Mouse (Mus musculus) stomach, embryonic 16.5 days (tissue): ENCODE data around the gene Rbm4b. TPM values are rescaled to one million over a fixed set of nuclear protein-coding genes. Genes with fewer than 3 reads are reported as not detected.

Source experiments
- ATAC-seq: fragments of 200-750 bp; cut with Nextera tagmentation; 2 replicates; pipeline ENCODE4 v1.8.0; 2017; ENCODE audit warnings: moderate number of reproducible peaks, moderate TSS enrichment; ENCODE audit not compliant: insufficient read depth, low FRiP score
- H3K27ac ChIP-seq: fragments of 300-500 bp; sonication (generic); 2 replicates; pipeline ENCODE4 v1.5.1; 2014; ENCODE audit warnings: low read length
- H3K27me3 ChIP-seq: fragments of 300-500 bp; sonication (generic); 2 replicates; pipeline ENCODE4 v1.6.1; 2014; ENCODE audit warnings: low read length, control low read depth, mixed read lengths; ENCODE audit not compliant: control insufficient read depth, insufficient read depth
- H3K36me3 ChIP-seq: fragments of 300-500 bp; sonication (generic); 2 replicates; pipeline ENCODE4 v1.6.1; 2014; ENCODE audit warnings: low read length; ENCODE audit not compliant: control insufficient read depth, insufficient read depth
- H3K4me1 ChIP-seq: fragments of 300-500 bp; sonication (generic); 2 replicates; pipeline ENCODE4 v1.6.1; 2014; ENCODE audit warnings: low read length, control low read depth, mixed read lengths; ENCODE audit not compliant: control insufficient read depth, insufficient read depth
- H3K4me2 ChIP-seq: fragments of 300-500 bp; sonication (generic); 2 replicates; pipeline ENCODE4 v1.6.1; 2014; ENCODE audit warnings: low read depth, low read length, mixed read lengths
- H3K4me3 ChIP-seq: fragments of 300-500 bp; sonication (generic); replicated peaks from 2 replicates; pipeline ENCODE4 v1.5.1; 2014; ENCODE audit warnings: mild to moderate bottlenecking, low read length
- H3K9ac ChIP-seq: fragments of 300-500 bp; sonication (generic); 2 replicates; pipeline ENCODE4 v1.6.1; 2014; ENCODE audit warnings: low read length
- H3K9me3 ChIP-seq: fragments of 300-500 bp; sonication (generic); replicated peaks from 2 replicates; pipeline ENCODE4 v1.6.1; 2016; ENCODE audit warnings: low read length, control low read depth; ENCODE audit not compliant: control insufficient read depth
- WGBS: fragments of 180-500 bp; shearing (Covaris S2); extraction: QIAGEN DNeasy Blood & Tissue Kit; methylation state at CpG from one replicate; pipeline ENCODE4 v1.1.7; 2014; 5-methylcytosine and 5-hydroxymethylcytosine counted together
- polyA plus RNA-seq: library from polyadenylated mRNA; unstranded; fragments of >200 nt; fragmentation: Nextera tagmentation; extraction: Ambion mirVana; gene quantifications from 2 replicates; pipeline ENCODE4 v1.2.1, GENCODE M21; 2015

Gene Rbm4b
- polyA plus RNA-seq: 50.3 and 54.8 TPM in 2 replicates

DNA sequence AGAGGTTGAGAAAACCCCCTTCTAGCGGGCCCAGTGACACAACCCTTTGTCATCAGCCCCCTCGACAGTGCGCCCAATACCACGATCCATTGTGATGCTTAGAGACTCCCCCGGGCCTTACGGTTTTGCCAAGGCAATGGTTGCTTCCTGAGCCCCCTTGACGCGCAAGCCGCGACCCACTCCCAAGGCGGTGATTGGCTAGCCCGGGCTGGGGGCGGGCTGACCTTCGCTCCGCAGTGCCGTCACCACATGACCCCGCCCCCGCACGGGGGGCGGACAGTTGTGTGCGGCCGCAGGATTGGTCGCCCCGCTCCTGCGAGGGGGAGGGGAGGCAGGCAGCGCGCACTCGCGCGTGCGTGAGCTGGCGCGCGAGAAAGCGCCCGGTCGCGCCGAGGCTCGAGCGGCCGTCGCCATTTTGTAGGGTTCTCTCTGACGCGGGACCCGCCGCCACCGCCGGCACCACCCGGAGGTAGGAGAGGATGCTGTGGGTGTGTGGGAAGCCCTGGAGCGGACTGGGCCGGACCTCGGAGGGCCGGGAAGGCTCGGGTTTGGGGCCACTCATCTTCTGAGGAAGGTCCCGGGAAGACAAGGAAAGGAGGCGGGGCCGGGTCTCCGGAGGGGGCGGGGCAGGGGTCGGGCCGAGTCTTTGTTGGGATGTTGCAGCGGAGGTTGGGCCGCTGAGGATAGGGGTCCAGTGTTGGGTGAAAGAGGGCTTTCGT, at the start of gene Rbm4b:
TSS of gene Rbm4b (plus strand) at position 305 of the 719 bp plus-strand sequence.
- H3K9me3 ChIP-seq: no peaks in the 10 kb centered on the region

DNA sequence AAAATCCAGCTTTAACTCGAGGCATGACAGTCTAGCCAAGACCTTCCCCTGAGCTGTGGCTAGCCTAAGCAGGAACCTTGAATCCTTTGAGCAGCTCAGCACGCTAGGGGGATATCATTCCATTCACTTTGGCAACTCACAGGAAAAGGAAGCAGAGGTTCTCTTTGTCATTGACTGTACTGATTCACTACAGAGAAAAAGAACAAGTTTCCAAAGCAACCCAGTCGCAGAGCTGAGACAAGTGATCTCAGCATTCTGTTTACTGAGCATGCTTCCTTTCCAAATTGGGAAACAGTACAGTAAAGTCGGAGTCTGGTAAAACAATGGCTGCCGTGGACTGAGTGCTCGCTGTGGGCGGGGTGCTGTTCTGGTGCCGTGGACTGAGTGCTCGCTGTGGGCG, 47.5 kb upstream of the Rbm4b start:
- WGBS: 80% methylated on average over 10 of the region's 10 CpGs
- no peaks in the 10 kb centered on the region for H3K9me3 ChIP-seq

More for the DNA sequence above, at the start of gene Rbm4b:
- peaks cover 5% of the 10 kb centered on the region; the same call in 1 of the 2 replicates for H3K36me3 ChIP-seq
- H3K4me2 ChIP-seq: peak within 1 kb of the TSS; percentile 70
- H3K27ac ChIP-seq: peak within 1 kb of the TSS; percentile 97
- H3K4me3 ChIP-seq: peak within 1 kb of the TSS; percentile 84
- H3K9ac ChIP-seq: peak within 1 kb of the TSS; percentile 95
- no peaks in the 10 kb centered on the region for H3K27me3 ChIP-seq
- peak; percentile 98 for ATAC-seq
- H3K4me1 ChIP-seq: peaks cover 10% of the 10 kb centered on the region
- WGBS: under 1% methylated on average over 65 of the region's 65 CpGs

DNA sequence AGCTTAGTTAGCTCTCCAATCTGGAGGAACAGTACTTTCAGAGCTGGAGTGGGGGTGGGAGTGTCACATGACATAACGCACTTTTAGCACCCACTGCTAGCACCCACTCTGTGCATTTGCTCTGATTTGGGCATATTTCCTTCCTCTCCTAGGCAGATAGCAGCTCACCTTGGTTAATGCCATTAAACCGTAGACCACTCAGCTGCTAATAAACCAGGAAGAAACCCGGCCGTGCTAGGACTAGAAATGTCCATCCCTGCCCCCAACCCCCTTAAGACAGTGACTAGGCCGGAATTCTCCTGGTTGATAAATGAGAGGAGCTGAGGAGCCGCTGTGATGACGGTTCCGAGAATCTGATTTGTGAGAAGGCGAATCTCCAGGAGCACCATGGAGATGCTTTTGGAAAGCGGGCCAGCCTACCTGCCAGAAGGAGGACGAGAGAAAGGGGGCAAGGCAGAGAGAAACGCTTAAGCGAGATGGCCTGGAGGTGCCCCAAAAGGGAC, 45.1 kb upstream of the Rbm4b start, which contains the start of gene Sptbn2:
TSS of gene Sptbn2 (plus strand) at position 70 of the 503 bp plus-strand sequence.
- peaks cover 43% of the 10 kb centered on the region for H3K27me3 ChIP-seq
- no peak for ATAC-seq

More for the DNA sequence above, 47.5 kb upstream of the Rbm4b start:
- Histone ChIP-seq H3K4me3 (no peak overlapping the region), H3K4me2 (no peak overlapping the region), H3K9ac (no peak overlapping the region), H3K36me3 (no peaks in the 10 kb centered on the region), H3K27me3 (peaks cover 34% of the 10 kb centered on the region), H3K27ac (no peak overlapping the region), H3K4me1 (peaks cover 7% of the 10 kb centered on the region)
- ATAC-seq: no peak

DNA sequence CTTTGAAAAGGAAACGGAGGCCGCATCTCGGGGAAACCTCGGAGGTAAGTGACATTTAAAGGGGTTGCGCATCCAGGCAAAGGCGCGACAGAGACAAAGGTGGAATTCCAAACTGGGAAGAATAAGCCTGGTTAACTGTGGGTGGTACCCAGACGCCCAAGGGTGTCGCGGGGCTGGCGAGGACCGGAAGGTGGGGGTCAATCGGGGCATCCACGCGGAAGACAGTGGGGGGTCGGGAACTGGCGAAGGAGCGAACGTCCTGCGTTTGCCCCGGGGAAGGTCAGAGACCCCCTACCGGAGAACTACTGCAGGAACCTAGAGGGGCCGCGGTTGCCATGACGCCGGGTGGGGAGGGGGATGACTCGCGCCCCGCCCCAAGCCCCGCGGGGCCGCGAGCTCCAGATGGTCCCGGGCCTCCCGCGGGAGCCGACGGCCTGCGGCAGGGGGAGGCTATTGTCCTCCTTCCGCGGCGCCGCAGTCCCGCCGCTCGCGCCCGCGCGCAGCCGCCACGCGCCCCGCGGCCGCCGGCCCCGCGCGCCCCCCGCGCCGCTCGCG, 44.6 kb upstream of the Rbm4b start:
- peaks cover 7% of the 10 kb centered on the region for H3K4me1 ChIP-seq
- H3K27ac ChIP-seq: no peak overlapping the region
- peaks cover 43% of the 10 kb centered on the region for H3K27me3 ChIP-seq
- no peaks in the 10 kb centered on the region for H3K9me3 ChIP-seq
- peak overlapping the region; percentile 100 for H3K4me2 ChIP-seq
- H3K9ac ChIP-seq: peak overlapping the region; percentile 73
- H3K36me3 ChIP-seq: no peaks in the 10 kb centered on the region
- H3K4me3 ChIP-seq: peak overlapping the region; percentile 57
- WGBS: 2% methylated on average over 38 of the region's 65 CpGs
- ATAC-seq: peak; percentile 44; the same call in 1 of the 2 replicates

More for the DNA sequence above, 45.1 kb upstream of the Rbm4b start, which contains the start of gene Sptbn2:
- H3K9me3 ChIP-seq: no peaks in the 10 kb centered on the region
- no peaks in the 10 kb centered on the region for H3K36me3 ChIP-seq
- H3K9ac ChIP-seq: peak within 1 kb of the TSS; percentile 73
- WGBS: 18% methylated on average over 13 of the region's 13 CpGs
- no peak within 1 kb of the TSS for H3K27ac ChIP-seq
- peak within 1 kb of the TSS; percentile 57 for H3K4me3 ChIP-seq
- peaks cover 7% of the 10 kb centered on the region for H3K4me1 ChIP-seq
- H3K4me2 ChIP-seq: peak within 1 kb of the TSS; percentile 100

DNA sequence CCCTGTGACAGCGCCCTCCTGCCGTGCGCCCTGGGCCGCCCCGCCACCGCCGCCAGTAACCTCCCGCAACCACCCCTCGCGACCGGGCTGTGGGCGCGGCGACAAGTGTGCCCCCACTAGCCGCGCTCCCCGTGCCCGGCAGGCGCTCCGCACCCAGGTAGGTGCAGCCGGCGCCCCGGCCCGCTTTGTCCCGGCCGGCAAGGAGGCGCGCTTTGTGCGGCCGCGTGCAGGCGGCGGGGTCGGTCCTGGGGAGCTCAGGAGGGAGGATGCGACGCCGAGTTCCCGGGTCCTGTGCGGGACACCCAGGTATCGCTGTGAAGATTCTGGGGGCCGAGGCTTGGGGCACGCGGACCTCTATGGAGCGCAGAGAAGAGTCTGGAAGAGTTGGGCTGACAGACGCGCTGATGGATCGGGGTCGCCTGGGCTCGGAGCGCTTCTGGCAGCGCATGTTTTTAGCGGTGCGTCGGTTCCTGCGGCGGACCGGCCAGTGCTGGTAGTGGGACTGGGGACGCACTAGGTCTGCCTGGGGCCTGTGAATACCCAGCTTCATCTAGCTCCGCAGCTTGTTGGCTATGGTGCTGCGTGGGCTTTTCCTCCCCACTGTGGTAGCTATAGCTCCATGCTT, 44.0 kb upstream of the Rbm4b start:
- peak; percentile 50; the same call in 1 of the 2 replicates for ATAC-seq
- peak overlapping the region; percentile 57 for H3K4me3 ChIP-seq
- no peaks in the 10 kb centered on the region for H3K9me3 ChIP-seq
- H3K4me2 ChIP-seq: peak overlapping the region; percentile 100
- H3K27ac ChIP-seq: no peak overlapping the region
- H3K4me1 ChIP-seq: peaks cover 7% of the 10 kb centered on the region
- peaks cover 43% of the 10 kb centered on the region for H3K27me3 ChIP-seq
- 1% methylated on average over 53 of the region's 60 CpGs for WGBS
- H3K9ac ChIP-seq: peak overlapping the region; percentile 73
- H3K36me3 ChIP-seq: no peaks in the 10 kb centered on the region

DNA sequence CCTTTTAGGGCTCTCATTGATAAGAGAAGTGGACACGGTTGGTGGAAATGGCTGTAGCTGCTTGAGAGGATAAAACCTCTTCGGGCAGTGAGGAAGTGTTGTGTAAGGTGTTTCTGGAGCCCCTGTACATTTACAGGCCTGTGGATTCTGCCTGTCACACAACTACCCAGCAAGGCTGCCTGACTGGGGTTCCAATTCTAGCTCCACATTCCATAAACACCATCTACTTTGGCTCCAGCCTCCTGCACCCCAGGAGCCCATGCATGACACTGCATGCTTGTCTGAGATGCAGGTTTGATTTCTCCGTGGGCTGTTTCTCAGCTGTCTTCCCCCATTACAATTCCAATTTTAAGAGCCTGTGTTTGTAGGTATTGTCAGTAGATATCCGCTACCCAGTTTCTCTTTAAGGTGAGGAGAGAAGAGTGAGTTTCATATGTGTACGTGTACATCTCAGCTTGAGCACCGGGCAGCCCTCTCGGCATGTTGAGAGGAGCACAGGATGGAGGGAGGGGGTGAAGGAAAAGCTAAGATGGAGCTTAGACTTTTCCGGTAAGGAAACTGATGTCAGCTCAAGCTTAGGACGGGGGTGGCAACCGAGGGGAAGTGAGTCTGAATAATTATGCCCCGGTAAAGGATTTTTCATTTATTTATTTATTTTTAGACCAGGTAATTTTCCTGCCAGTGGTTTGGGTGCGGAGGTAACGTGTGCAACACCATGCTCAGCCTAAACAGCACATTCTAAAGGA, 43.3 kb upstream of the Rbm4b start:
- H3K4me2 ChIP-seq: peak overlapping the region; percentile 100
- 47% methylated on average over 13 of the region's 13 CpGs for whole genome bisulfite sequencing
- peaks cover 7% of the 10 kb centered on the region for H3K4me1 ChIP-seq
- H3K36me3 ChIP-seq: no peaks in the 10 kb centered on the region
- no peak overlapping the region for H3K9ac ChIP-seq
- peak overlapping the region; percentile 57 for H3K4me3 ChIP-seq
- no peak for ATAC-seq
- H3K27me3 ChIP-seq: peaks cover 43% of the 10 kb centered on the region
- H3K9me3 ChIP-seq: no peaks in the 10 kb centered on the region
- H3K27ac ChIP-seq: no peak overlapping the region

DNA sequence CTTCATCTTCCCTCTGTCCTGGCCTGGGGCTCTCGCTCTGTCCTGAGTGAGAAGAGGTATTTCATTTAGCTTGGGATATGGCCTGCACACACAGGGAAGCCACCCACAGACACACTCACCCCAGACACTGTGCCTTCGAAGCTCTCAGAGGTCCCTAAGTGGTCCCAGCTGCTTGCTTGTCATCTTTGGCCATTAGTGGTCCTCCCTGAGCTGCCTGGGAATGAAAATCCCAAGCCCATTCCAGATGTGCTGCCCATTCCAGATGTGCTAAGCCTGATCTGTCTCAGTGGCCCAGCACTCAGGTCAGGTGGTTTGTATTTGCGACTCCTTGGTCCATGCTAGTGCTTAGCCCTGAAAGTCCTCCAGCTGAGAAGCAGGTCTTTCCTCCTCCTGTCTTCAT, 42.4 kb upstream of the Rbm4b start:
- no peak overlapping the region for H3K4me3 ChIP-seq
- H3K9me3 ChIP-seq: no peaks in the 10 kb centered on the region
- H3K27ac ChIP-seq: no peak overlapping the region
- no peaks in the 10 kb centered on the region for H3K36me3 ChIP-seq
- ATAC-seq: no peak
- peaks cover 43% of the 10 kb centered on the region for H3K27me3 ChIP-seq
- no peak overlapping the region for H3K4me2 ChIP-seq
- peaks cover 9% of the 10 kb centered on the region for H3K4me1 ChIP-seq
- H3K9ac ChIP-seq: no peak overlapping the region
- 63% methylated on average over 3 of the region's 3 CpGs for WGBS

DNA sequence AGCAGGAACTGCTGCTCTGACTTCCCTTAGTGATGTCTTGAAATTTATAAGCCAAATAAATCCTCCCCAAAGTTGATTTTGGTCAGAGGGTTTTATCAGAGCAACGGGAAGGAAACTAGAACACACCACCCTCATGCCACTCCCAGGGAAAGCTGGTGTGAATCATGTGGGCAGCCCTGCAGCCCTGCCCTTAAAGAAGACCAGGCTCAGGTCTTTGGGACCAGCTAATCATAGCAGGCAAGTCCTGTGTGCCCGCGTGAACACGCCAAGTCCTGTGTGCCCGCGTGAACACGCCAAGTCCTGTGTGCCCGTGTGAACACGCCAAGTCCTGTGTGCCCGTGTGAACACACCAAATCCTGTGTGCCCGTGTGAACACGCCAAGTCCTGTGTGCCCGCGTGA, 39.5 kb upstream of the Rbm4b start:
- Histone ChIP-seq H3K9me3 (no peaks in the 10 kb centered on the region), H3K4me3 (no peak overlapping the region), H3K4me1 (peaks cover 10% of the 10 kb centered on the region), H3K9ac (no peak overlapping the region), H3K27ac (no peak overlapping the region), H3K36me3 (no peaks in the 10 kb centered on the region), H3K4me2 (no peak overlapping the region), H3K27me3 (peaks cover 28% of the 10 kb centered on the region)
- no peak for ATAC-seq
- WGBS: 97% methylated on average over 14 of the region's 14 CpGs
